Mouse (Mus musculus) cerebral cortex, adult 2 months (tissue): ENCODE data around the gene Umod.

ENCODE experiments used
- WGBS: fragments of 180-500 bp; shearing (Covaris S2); methylation state at CpG from one replicate; pipeline ENCODE4 v1.1.7; 2018; 5-methylcytosine and 5-hydroxymethylcytosine counted together

Gene Umod

GRCm38 (mm10) chr7:119479256-119479655, at the start of gene Umod:
TSS of gene Umod (minus strand) at chr7:119479282.

GRCm38 (mm10) chr7:119528617-119529016, 49.5 kb upstream of the Umod start:
- WGBS, result 87% methylated on average over 7 of the region's 7 CpGs

- WGBS, result 87% methylated on average over 2 of the region's 2 CpGs
These were observed 48.5 kb upstream of the Umod start for GRCm38 (mm10) chr7:119527548-119527947.

- 94% methylated on average over 1 of the region's 1 CpGs for WGBS
These were observed 48.1 kb upstream of the Umod start for GRCm38 (mm10) chr7:119527135-119527534.

- 34% methylated on average over 13 of the region's 13 CpGs for WGBS
These were observed 47.4 kb upstream of the Umod start for GRCm38 (mm10) chr7:119526486-119526885.

- WGBS, result 23% methylated on average over 2 of the region's 2 CpGs
These were observed 46.8 kb upstream of the Umod start for GRCm38 (mm10) chr7:119525881-119526281.

GRCm38 (mm10) chr7:119523389-119523788, 44.3 kb upstream of the Umod start, which contains the start of gene Pdilt:
TSS of gene Pdilt (minus strand) at chr7:119523489.
- WGBS, result 72% methylated on average over 4 of the region's 4 CpGs

- 79% methylated on average over 1 of the region's 1 CpGs for WGBS
These were observed 43.3 kb upstream of the Umod start for GRCm38 (mm10) chr7:119522385-119522784.

GRCm38 (mm10) chr7:119521816-119522215, 42.7 kb upstream of the Umod start:
- WGBS, result 81% methylated on average over 3 of the region's 3 CpGs

GRCm38 (mm10) chr7:119519654-119520053, 40.6 kb upstream of the Umod start:
- 58% methylated on average over 5 of the region's 5 CpGs for WGBS

- 78% methylated on average over 5 of the region's 5 CpGs for WGBS
These were observed 40.1 kb upstream of the Umod start, which contains the start of gene Acsm5 for GRCm38 (mm10) chr7:119519163-119519562. TSS of gene Acsm5 (plus strand) at chr7:119519463.

- WGBS, result 83% methylated on average over 7 of the region's 7 CpGs
These were observed 37.1 kb upstream of the Umod start for GRCm38 (mm10) chr7:119516272-119516558.

- WGBS, result 68% methylated on average over 10 of the region's 10 CpGs
These were observed 36.6 kb upstream of the Umod start for GRCm38 (mm10) chr7:119515492-119516271.

- WGBS, result 18% methylated on average over 7 of the region's 7 CpGs
These were observed 34.0 kb upstream of the Umod start for GRCm38 (mm10) chr7:119513056-119513455.

- 87% methylated on average over 4 of the region's 4 CpGs for WGBS
These were observed 32.1 kb upstream of the Umod start for GRCm38 (mm10) chr7:119511143-119511542.

- WGBS, result 70% methylated on average over 4 of the region's 4 CpGs
These were observed 11.1 kb upstream of the Umod start for GRCm38 (mm10) chr7:119490041-119490780.

GRCm38 (mm10) chr7:119486683-119487082, 7.6 kb upstream of the Umod start:
- 51% methylated on average over 5 of the region's 5 CpGs for WGBS

- WGBS, result 92% methylated on average over 4 of the region's 4 CpGs
These were observed 5.1 kb upstream of the Umod start for GRCm38 (mm10) chr7:119484154-119484553.

GRCm38 (mm10) chr7:119476500-119477389, 2.3 kb downstream of the Umod start:
- WGBS, result 81% methylated on average over 33 of the region's 33 CpGs

GRCm38 (mm10) chr7:119459185-119459584, 19.9 kb downstream of the Umod start, which contains the start of gene Gp2:
TSS of gene Gp2 (minus strand) at chr7:119459285.
- WGBS, result 94% methylated on average over 6 of the region's 6 CpGs

GRCm38 (mm10) chr7:119454192-119454591, 24.9 kb downstream of the Umod start:
- WGBS, result 73% methylated on average over 7 of the region's 7 CpGs

GRCm38 (mm10) chr7:119443849-119444248, 35.2 kb downstream of the Umod start:
- 54% methylated on average over 4 of the region's 4 CpGs for WGBS
